Mouse (Mus musculus) frontal cortex, postnatal 10 days (tissue): ENCODE measurements around the gene Arrb1.
A peak's percentile ranks its signal among the peaks of the same experiment; 100 is the strongest.

Experiments used
- DNase-seq, 2 experiments: peaks; one replicate each; pipeline ENCODE4 v3.0.0; 2022; ENCODE audit warnings: low spot score in 2 of 2, mixed read lengths in 1 of 2

Arrb1 gene

DNA sequence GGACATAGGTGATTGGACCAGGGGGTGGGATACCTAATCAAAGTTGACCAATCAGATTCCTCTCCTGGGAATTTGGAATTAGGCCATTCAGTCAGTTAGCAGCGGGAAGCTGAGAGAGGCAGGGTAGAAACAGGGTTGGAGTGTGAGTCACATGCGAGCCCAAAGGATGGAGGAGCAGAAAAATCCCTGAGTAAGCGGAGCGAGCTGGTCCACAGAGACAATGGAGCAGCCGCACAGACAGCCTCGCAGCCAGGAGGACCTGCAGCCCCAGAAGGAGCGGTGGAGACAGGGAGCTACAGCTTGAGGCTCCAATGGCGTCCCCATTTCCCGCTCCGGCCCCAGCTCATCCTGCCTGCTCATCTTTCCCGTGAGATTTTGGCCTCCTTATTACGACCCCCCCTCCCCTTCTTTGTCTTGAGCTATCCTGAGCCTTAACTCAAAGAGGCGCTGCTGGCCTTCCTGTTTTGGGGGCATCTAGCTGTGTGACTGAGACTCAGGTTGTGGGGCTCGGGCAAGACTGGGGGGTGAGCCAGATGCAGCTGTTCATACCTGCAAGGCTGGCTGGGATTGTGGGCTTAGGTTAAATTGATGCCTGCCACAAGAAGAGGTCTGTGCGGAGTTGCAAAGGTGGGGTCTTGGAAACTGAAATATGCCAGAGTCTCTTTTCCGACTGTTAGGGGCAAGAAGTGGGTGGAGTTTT is 44.4 kb downstream of the Arrb1 start:
- no peak for DNase-seq

DNA sequence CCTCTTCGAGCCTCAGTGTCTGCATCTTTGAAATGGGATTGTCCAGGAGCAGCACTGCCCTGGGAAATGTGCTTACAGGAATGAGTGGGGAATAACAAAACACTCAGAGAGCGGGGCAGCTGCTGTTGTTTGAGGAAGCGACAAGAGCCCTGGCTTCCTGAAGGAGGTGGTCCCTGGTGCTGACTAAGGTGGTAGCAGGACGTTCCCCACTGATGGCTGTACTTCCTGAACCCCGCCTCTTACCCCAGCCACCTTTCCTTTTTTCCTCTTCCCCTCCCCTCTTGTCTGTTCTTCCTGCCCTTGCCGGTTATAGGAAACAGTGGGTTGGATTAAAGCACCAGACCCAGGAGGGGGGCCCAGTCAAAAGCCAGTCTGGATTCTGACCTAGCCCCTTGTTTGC is 45.0 kb downstream of the Arrb1 start:
- no peak for DNase-seq

DNA sequence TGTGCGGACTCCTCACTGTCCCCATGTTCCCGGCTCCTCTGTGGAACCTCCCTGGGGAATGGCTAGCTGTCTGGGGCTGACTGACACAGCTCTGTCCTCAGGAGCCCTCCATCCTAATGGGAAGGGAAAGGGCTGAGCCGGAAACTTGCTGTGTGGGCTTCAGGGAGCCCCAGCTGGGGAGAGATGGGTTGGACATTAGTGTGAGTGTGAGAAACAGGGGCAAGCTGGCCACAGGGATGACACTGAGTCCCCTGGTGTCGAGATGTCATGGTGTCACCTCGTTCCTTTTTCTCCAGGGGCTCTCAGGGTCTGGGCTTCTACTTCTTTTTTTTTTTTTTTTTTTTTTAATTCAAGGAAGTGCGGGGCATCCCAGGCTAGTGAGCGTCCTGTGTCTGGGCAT is 47.0 kb downstream of the Arrb1 start:
- no peak for DNase-seq

DNA sequence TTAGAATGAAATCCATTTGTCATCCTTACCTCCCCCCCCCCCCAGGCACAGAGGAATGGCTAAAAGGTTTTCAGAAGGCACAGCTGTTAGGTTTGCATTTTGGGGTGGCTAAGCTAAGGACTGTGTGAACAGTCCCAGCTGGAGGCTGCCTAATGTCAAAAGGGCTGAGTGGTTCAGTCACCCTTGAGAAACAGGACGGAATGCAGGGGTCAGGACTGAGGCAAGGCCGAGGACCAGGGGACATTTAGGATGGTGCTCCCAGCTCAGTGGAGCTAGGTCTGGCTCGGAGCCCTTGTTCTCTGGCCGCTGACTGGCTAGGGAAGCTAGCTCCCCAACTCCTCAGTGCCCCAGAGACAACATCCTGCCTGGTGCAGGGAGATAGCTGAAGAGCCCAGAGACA is 47.6 kb downstream of the Arrb1 start:
- DNase-seq: no peak

DNA sequence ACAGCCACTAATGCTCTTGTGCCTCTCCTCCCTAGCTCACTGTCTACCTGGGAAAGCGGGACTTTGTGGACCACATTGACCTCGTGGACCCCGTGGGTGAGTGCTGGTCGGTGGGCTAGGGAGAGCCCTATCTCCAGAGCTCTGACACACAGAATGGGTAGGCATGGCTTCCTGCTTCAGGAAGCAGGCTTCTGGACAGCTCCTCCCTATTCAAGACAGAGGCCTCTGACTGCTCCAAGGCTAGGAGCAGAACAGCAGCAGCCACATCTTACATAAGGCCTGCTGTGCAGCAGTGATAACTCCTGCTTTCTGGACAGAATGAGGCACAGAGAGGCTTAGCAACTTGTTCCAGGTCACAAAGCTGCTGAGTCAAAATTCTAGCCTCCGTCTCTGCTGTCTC is 48.4 kb downstream of the Arrb1 start:
- no peak for DNase-seq

DNA sequence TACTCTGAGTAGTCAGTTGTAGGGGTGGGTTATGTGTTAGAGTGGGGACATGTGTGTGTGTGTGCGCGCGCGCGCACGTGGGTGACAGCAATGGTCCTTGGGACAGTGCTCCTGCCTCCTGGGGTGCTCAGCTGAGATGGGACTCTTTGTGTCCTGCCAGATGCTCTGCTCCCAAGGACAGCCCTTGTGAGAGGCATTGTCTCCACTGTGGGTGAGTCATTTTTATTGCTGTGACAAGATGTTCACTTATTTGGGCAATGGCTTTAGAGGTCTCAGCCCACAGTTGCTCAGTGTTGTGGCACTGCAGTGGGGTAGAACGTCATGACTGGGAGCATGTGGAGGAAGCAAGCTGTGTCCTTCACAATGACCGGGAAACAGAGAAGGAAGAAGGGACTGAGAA is 50.7 kb downstream of the Arrb1 start:
- no peak for DNase-seq

DNA sequence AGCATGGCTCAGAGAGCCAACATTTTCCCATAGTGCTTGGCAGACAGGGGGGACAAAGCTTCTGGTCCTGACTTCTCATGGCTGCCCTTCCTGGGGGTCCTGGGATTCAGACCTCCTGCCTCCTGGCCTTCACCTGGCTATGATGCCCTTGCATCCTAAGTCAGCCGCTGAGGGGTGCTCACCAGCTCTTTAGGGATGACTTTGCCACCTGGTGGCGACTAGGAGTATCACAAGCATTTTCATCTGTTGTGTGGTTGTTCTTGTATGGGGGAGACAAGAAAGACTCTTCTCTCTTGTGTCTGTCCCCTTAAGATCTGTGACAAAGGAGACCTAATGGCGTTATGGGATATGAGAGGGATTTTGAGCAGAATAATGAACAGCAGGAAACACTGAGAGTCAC is 54.8 kb downstream of the Arrb1 start:
- peak in 1 of 2 experiments; percentile 69 for DNase-seq

DNA sequence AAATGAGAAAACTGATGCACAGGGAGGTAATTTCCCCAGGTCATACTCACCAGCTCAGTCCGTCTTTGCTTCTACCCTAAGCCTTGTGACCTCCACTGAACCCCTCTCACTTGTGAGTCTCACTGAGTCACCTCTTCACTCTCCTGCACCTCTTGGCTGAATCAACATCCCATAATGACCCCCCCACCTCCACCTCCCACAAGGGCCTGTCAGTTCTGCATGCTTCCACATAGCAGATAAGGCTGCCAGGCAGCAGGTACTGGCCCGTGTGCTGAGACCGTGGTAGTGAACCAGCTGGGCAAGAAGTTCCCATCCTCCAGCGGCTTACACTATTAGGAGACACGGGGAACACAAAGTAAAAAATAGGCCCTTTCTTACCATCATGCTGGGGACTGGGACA is 55.4 kb downstream of the Arrb1 start:
- DNase-seq: no peak

DNA sequence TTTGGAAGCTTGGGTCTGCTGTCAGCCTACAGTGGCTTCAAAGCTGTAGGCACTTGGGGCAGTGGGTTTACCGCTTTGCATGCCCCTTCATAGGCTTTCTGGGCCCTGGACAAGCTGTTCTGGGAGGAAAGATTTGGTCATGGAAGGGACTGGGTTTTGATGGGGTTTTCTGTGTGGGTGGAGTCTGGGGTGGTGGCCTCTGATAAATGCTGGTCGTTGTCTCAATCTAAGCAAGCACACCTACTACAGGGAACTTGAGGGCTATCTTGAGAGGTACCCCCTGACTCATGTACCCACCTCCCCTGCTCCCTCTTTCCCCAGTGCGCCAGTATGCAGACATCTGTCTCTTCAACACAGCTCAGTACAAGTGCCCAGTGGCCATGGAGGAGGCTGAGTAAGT is 57.4 kb downstream of the Arrb1 start:
- no peak for DNase-seq

DNA sequence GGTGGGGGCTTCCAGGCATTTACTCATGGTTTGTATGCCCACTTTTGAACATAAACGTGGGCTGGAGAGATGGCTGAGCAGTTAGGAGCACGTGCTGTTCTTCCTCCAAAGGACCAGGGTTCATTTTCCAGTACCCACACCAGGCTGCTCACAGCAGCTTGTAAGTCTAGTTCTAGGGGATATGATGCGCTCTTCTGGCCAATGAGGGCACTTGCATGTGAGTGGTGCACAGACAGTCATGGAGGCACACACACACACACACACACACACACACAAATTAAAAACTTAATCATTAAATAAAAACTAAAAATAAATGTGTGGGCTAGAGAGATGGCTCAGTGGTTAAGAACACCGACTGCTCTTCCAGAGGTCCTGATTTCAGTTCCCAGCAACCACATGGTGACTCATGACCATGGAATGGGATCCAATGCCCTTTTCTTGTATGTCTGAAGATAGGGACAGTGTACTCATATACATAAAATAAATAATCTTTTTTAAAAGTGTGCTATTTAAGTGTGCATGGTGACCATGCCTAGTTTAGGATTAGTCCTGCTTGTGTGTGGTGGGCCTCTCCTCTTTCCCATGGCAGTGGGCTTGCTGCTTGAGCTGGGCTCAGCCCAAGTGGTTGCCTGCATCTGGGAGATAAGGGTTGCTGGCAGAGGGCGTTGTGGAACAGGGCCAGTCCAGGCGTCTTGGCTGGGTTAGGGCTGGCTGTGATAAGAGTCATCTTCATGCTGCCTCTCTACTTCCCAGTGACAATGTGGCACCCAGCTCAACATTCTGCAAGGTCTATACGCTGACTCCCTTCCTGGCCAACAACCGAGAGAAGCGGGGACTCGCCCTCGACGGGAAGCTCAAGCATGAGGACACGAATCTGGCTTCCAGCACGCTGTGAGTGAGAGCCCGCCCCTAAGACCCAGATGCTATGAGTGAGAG is 58.9 kb downstream of the Arrb1 start:
- no peak for DNase-seq

DNA sequence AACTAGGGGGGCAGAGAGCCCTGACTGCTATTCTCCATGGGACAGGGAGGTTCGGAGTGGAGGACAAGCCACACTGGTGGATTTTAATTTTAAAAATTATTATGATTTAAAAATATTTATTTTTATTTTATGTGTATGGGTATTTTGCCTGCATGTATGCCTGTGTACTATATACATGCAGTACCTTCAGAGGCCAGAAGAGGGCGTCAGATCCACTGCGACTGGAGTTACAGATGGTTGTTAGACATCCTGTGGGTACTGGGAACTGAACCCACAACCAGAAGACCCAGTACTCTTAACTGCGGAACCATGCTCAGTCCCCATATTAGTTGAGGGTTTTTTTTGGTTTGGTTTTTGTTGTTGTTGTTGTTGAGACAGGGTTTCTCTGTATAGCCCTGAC is 63.5 kb downstream of the Arrb1 start:
- no peak for DNase-seq

DNA sequence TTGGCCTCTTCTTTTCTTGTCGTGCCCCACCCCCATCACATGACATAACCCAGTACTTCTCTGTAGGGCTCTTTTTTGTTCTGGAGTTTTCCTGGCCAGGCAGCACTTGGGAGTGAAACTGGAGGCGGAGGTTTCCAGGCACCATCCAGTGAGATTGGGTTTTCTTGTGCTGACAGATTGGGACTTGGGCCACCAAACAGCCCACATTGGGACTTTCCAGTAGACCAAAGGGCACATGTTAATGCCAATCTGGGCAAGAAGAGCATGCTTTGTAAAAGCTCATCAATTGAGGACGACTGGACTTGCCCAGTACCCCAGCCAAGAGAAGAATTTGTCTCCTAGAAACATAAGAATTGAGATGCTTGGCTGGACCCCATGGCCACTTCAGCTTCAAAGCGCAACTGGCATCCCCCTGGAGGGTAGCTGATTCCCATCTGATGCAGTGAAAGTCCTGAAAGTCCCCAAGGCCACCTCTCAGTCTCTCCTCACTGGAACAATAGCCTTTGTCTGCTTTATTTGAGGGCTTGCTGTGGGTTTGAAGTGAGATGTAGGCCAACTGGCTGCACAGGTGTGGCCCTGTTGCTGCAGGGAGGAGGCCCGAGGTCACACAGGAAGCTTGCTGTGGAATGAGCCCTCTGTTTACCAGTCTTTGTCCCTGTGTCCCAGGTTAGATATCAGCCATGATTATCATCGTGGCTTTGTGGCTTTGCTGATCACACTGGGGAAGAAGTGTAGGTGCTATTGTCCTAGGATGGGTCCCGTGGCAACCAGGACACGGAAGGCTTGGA is 68.8 kb downstream of the Arrb1 start:
- DNase-seq: no peak

DNA sequence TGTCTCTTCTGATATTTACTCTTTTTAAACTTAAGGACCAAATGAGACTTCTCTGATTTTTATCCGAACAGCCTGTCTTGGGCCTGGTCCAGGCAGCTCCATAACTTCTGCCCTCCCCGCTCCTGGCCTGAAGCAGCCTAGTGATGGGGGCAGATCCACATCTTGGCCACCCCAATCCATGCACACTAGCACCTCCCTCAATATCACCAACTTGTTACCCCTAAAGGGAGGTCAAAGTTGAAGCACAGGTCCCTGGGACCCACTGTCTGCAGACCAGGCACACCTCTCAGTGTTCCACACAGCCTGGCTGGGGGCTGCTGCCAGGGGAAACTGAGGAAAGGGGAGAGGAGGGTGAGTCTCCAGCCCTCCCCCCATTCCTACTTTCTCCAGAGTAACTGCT is 69.8 kb downstream of the Arrb1 start:
- no peak for DNase-seq

DNA sequence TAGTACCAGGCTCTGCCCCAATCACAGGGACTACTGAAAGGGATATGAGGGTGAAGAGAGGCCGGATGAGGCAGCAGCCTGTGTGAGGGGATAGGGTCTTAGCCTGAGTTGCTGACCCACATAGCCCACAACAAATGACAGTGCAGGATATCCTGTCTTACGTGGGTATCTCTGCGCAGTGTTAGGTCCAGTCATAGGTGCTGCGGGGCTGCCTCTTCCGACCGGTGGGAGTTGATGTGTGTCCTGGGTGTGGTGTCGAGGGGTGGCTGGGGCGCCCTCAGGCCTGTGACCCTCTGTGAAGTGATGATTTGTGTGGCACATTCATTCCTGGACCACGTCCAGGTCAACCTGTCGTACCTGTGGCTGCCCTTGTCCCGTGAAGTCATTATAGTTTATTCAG is 71.0 kb downstream of the Arrb1 start:
- no peak for DNase-seq

DNA sequence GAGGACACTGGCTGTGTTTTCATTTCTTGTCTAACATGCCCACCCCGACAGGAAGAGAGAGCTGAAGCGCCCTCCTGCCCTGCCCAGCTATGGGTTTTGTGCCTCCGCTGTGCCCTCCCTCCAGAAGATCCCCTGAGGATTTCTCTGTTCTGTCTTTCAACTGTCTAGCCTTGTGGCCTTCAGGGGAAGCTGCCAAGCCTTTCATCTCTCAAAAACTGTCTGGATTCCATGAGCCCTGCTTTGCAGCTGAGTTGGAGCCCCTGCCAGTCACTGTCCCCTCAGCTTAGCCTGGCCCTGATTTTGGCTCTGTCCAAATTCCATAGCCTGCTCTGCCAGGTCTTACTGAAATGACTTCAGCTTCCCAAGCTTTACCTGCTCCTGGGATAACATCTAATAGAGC is 71.5 kb downstream of the Arrb1 start:
- no peak for DNase-seq

DNA sequence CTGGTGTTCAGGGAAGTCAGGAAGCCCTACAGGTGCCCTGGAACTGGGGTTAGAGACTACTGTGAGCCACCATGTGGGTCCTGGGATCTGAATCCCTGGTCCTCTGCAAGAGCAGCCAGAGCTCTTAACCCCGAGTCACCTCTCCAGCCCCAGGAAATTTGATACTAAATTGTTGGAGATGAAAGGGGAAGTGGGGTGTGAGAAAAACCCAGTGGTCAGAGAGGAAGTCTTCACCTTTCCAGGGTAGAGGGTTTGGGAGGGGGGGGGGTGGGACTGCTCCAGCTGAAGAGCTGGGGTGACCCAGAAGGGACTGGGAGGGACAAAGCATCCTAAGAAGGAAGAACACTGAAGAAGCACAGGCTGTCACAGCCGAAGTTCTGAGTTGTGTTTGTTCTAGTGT is 72.4 kb downstream of the Arrb1 start:
- DNase-seq: no peak

DNA sequence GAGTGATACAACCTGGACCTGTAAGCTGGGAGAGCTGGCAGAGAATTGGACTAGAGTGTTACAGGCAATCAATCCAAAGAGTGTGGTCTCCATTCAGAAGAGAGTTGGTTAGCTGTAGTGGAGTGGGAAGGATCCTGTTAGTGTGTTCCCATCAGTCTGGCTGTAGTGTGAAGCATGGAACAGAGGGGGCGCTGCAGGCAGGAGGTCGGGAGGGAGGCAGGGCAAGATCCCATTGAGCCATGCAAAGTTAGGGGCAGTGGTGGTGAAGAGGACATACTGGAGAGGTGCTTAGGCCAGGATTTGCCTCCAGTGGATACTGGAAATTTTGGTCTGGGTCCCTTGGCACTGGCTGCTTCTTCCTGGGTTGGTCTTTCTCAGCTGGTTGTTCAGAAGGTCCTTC is 83.0 kb downstream of the Arrb1 start:
- DNase-seq: no peak

DNA sequence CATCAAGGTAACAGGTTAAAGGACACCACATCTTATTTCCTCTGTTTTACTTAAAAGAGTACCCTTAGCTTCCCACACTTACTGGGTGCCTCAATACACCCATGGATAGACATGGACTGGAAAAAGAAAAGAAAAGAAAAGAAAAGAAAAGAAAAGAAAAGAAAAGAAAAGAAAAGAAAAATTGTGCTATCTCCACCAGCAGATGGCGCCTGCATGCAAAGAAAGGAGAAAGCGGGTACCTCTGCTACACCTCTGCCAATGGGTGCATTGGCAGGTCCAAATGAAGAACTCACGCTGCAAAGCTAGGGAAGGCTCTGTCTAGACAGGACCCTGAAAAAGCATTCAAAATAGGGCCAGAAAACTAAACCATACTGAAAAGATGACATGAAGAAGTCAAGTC is 83.6 kb downstream of the Arrb1 start:
- DNase-seq: no peak

DNA sequence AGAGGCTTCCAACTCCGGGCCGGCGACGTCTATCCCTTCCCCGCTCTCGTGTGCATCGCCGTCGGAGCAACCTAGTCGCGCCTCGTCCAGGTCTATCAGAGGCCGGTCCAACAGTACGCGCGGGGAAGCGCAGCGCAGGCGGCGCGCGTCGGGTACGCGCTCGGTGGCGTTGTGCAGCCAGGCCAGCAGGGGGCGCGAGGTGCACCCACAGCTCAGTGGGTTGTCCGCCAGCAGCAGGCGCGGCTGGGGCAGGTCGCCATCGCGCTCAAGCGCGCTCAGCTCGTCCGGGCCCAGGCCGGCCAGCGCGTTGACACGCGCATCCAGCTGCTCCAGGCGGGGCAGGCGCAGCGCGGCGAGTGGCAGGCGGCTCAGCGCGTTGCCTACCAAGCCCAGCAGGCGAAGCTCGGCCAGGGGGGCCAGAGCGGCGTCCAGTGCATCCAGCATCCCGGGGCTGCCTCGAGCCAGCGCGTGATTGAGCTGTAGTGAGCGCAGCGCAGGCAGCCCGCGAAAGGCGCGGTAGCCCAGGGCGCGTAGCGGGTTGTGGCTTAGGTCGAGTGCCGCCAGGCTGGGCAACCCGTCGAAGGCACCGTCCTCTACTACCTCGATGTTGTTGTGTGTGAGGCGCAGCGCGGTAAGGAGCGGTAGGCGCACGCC is 90.6 kb downstream of the Arrb1 start:
- DNase-seq: peak; percentile 74 to 85

DNA sequence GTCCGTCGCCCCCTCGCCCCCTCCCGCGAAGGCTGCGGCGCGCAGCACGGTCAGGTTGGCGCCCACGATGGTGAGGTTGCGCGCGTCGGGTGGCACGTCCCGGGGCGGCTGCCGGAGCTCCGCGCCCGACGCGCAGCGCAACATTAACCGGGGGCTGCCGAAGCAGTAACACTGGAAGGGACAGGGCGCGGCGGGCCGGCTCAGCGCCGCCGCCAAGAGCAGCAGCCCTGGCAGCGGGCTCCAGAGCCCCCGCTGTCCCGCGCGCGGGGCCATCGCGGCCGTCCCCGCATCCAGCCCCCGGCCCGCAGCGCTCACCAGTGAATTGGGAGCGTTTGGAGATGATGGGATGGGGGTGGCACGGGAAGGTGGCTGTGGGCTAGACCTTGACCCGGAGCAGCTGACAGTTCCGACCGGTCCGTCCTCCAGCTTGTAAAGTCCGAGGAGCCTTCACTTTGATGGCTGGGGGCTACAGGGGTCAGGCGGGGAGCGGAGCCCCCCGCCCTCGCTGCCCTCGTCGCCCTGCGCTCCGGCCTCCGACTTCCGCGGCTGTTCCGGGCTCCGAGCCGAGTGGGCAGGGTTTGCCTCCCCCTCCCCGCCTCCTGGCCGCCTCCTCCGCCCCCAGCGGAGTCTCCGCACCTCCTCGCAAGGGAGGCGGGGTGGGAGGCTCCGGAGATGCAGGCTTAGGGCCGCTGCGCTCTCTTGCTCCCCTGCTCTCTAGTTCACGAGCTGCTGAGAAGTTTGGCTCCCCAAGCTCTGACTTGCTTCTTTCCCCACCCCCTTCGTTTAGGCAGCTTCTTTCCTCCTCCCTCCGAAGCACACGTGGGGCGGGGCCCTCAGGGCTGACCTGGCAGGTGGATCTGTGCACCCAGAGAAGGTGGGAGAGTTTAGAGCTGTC is 91.4 kb downstream of the Arrb1 start, which contains the start of gene Tpbgl:
Tpbgl (minus strand) TSS at position 728 of the 895 bp plus-strand sequence.
- DNase-seq: peak in 1 of 2 experiments; percentile 49

DNA sequence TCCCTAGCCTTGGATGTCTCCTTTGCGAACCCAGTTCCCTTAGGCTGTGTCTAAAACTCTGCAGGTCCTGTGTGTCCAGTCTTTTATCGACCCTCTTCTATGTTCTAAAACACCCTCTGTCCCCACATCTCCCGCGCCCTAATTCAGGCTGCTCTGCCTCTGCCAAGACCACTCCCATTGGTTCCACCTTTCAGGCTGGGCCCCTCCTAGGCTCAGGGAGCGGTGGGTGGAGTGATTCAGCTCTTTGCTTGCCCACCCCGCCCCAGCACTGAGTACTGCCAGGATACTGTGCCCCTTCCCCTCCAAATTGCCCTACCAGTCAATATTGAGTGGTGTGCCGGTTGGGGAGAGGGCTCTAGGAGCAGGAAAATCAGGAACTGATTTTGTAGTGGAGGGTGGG is 92.1 kb downstream of the Arrb1 start:
- DNase-seq: no peak
